Mouse (Mus musculus) bone marrow macrophage, adult 2 months (primary cell): ENCODE measurements at regions not wholly inside any gene's neighbourhood (a gene's known extent, or its start where the extent isn't known, plus 50 kb on each side); places are given as distances from the start of the nearest gene placed in this dataset.

Experiments used
- H3K27ac ChIP-seq: 2 replicates; pipeline ENCODE4 v1.5.1; 2012; ENCODE audit warnings: low read depth, low read length; ENCODE audit not compliant: insufficient read depth
- H3K4me1 ChIP-seq: 2 replicates; pipeline ENCODE4 v1.6.1; 2012; ENCODE audit warnings: low read length; ENCODE audit not compliant: control insufficient read depth, insufficient read depth
- H3K4me3 ChIP-seq: 2 replicates; pipeline ENCODE4 v1.5.1; 2012; ENCODE audit warnings: mild to moderate bottlenecking, low read length, moderate library complexity; ENCODE audit not compliant: insufficient read depth
- CTCF ChIP-seq: IDR thresholded peaks from 2 replicates; pipeline ENCODE4 v1.5.1; 2012; ENCODE audit warnings: low read depth, mild to moderate bottlenecking, low read length, moderate library complexity
- POLR2A ChIP-seq: IDR thresholded peaks from 2 replicates; pipeline ENCODE4 v1.6.1; 2012; ENCODE audit warnings: mild to moderate bottlenecking, low read depth, low read length, borderline replicate concordance

GRCm38 (mm10) chr12:117404157-117404752 lies 112.0 kb upstream of the Rapgef5 start:
- Histone ChIP-seq H3K4me3 (no peak overlapping the region), H3K4me1 (peaks cover 14% of the 10 kb centered on the region), H3K27ac (no peak overlapping the region)
- TF ChIP-seq POLR2A (no peak), CTCF (no peak)

- H3K27ac ChIP-seq: no peak overlapping the region
- no peak overlapping the region for H3K4me3 ChIP-seq
- peaks cover 27% of the 10 kb centered on the region for H3K4me1 ChIP-seq
- TF ChIP-seq POLR2A: no peak
- TF ChIP-seq CTCF: no peak
Observed at GRCm38 (mm10) chr12:117406832-117407231, 109.4 kb upstream of the Rapgef5 start.

DNA sequence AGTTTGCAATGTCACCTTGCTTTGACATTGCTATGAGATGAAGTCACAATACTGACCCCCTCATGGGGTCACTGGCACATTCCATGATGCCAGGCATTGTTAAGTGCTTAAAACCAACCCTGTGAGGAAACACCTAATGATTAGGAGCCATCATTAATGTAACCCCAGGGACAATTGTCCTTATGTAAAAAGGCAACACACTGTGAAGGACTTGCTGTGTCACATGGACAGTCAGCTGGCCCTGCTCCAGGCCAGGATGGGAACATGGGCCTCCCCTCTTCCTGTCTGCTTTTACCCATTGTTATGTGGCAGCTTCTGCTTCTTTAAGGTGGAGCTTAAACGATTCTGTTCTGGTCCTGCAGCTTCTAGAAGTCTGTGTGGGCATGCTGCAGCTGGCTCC lies 105.7 kb upstream of the Rapgef5 start:
- Histone ChIP-seq H3K4me3 (no peak overlapping the region), H3K4me1 (peaks cover 26% of the 10 kb centered on the region), H3K27ac (no peak overlapping the region)
- TF ChIP-seq POLR2A (no peak), CTCF (no peak)

DNA sequence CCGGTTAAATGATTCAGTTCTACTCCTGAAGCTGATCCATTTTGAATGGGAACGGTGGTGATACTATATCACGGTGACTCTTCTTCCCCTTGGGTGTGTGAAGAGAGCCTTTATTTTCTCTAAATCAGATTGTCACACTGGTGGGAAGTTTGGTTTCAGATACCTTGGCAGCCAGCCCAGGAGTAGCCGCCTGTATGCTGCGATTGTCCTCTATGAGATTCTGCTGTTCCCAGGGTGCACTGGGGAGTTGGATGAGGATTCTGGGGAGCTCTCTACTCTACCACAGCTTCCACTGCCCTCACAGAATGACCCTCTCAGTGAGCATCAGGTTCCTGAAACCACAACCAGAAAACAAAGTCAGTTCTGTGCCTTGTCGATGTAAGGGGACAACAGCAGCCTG lies 104.0 kb upstream of the Rapgef5 start:
- Histone ChIP-seq H3K4me1 (peaks cover 22% of the 10 kb centered on the region), H3K4me3 (no peak overlapping the region), H3K27ac (no peak overlapping the region)
- no peak for TF ChIP-seq CTCF

- no peak overlapping the region for H3K27ac ChIP-seq
- peaks cover 23% of the 10 kb centered on the region for H3K4me1 ChIP-seq
- H3K4me3 ChIP-seq: no peak overlapping the region
- TF ChIP-seq POLR2A: no peak
- TF ChIP-seq CTCF: no peak
Observed at GRCm38 (mm10) chr12:117412779-117413505, 103.3 kb upstream of the Rapgef5 start.

DNA sequence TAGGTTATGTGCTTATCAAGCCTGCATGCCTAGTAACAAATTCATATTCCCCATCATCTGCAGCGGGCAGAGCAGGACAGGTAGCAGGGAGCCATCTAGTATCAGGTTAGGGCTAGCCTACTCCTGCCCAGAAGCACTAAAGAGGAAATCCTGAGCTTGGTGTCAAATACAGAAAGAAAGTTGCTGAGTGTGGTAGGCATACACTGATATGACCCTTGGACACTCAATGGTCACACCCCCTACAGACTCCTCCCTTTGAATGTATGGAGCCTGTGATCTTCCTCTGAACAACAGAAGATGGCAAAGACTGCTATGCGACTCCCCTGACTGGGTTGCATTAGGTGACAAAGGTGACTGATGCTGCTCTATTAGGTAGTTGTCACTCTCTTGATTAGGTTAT lies 102.3 kb upstream of the Rapgef5 start:
- TF ChIP-seq POLR2A (no peak), CTCF (no peak)
- no peak overlapping the region for H3K27ac ChIP-seq
- H3K4me3 ChIP-seq: no peak overlapping the region
- peaks cover 26% of the 10 kb centered on the region for H3K4me1 ChIP-seq

DNA sequence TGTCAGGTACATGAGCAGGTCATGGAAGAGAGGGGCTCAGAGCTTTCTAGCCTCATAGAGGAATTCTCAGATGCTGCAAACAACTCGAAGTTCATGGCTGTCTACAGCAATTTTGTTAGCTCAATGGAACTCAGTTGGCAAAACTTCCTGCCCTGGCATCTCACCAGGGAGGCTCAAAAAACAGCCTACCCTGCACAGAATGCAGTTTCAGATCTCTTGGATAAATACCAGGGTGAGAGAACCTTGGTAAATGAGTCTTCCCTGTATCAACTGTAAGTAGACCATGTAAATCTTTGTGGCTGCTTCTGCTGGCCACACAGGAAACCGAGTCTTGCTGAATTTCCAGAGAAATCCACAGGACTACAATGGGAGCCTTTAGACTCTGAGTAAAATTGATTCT lies 101.1 kb upstream of the Rapgef5 start:
- TF ChIP-seq POLR2A: no peak
- no peak for TF ChIP-seq CTCF
- Histone ChIP-seq H3K4me3 (no peak overlapping the region), H3K27ac (no peak overlapping the region), H3K4me1 (peaks cover 25% of the 10 kb centered on the region)

GRCm38 (mm10) chr12:117417991-117418390 lies 98.3 kb upstream of the Rapgef5 start:
- TF ChIP-seq POLR2A (no peak), CTCF (no peak)
- no peak overlapping the region for H3K27ac ChIP-seq
- no peak overlapping the region for H3K4me3 ChIP-seq
- peaks cover 6% of the 10 kb centered on the region; the same call in 1 of the 2 replicates for H3K4me1 ChIP-seq

- TF ChIP-seq CTCF (no peak), POLR2A (no peak)
- H3K4me3 ChIP-seq: no peak overlapping the region
- H3K4me1 ChIP-seq: peaks cover 4% of the 10 kb centered on the region; the same call in 1 of the 2 replicates
- H3K27ac ChIP-seq: no peak overlapping the region
Observed at GRCm38 (mm10) chr12:117422315-117422978, 93.8 kb upstream of the Rapgef5 start.
